Mouse (Mus musculus): ENCODE measurements around the gene Cd40.

The Cd40 gene

DNA sequence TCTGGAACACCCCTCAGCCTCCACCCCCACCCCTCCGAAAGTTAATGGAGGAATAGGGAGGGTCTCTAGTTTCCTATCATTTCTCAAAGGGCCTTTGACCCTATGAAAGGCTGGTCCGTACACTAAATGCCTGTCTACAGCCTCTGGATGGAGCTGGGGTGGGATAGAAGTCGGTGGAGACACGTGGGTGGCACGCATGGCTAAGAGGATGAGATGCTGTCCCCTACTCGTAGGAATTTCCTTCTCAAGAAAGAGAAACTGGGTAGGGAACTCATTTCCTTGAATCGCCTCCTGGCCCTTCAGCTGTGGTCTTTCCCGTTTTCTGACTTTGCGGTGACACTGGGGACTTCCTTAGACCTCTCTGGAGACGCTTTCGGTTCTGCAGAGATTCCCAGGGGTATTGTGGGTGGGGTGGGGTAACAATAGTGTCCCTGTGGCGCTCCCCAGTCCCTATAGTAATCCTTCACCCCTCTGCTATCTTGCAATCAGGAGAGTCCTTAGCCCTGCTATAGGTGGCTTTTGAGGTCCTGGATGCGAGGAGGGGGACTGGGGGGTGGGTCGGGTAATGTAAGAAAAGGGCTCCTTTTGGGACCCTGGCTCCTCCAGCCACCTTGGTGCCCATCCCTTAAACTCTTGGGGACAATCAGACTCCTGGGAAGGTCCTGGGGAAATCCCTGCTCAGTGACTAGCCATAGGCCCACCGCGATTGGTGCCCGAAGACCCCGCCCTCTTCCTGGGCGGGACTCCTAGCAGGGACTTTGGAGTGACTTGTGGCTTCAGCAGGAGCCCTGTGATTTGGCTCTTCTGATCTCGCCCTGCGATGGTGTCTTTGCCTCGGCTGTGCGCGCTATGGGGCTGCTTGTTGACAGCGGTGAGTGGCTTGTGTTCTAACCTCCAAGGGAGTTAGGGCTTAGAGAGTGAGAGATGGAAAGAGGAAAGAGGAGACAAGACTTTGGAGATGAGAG lies at the start of gene Cd40:
TSS of gene Cd40 (plus strand) at position 740 of the 965 bp plus-strand sequence.
- peak; percentile 73 to 85 for DNase-seq (ENCODE audit: inconsistent age in 2 of 2, low spot score in 1 of 2)

DNA sequence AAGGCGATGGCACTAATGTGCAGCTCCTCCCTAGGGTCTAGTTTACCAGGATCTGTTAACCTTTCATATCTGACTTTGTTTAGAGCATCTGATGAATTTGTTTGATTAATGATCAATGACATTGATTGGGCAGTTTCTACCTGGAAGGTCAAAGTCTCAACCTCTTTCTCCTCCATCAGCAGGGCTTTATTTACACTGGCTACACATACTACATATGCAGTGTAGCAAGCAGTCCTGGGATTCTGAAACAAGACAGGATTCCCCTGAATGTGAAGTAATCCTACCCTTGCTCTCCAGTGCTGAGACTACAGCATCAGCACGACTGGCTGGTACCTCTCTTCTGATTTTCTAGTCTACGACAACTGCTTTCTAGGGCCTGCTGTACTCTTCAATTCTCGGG lies 48.6 kb upstream of the Cd40 start:
- no peak for DNase-seq (ENCODE audit: inconsistent age in 2 of 2, low spot score in 1 of 2)

DNA sequence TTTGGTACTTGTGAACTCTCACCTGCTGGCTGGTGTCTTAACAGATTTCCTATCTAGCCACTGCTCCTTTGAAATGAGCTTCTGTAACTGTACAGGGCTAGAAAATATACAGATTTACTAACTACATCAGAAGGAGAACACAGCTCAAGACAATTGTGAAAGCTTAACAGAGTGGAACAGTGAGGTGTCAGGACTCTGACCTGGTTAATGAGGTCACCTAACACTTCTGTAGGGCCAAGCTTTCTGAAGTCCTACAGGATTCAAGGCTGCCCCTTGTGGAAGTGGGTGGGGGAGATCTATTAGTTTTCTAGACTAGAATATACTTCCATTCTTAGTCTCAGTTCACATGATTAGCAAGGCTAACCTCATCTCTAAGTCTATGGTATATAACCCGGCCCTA lies 47.4 kb upstream of the Cd40 start:
- DNase-seq (ENCODE audit: inconsistent age in 2 of 2, low spot score in 1 of 2) = no peak

DNA sequence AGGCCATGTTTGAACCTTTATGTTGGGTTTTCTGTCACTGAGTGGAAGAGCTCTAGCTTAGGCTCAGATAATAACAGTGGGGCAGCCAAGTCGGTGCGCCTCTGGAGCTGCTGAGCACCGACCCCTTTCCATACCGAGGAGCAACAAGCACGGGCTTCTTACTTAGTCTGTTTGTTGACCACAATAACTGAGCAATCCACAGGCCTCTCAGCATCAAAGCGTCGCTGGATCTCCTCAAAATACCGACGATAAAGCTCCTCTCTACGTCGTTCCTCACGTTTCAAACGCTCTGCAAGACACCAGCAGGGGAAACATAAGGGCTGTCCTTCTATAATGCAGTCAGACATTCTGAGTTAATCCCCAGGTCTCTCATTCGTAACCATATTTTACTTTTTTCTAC lies 46.3 kb upstream of the Cd40 start:
- no peak for DNase-seq (ENCODE audit: inconsistent age in 2 of 2, low spot score in 1 of 2)

DNA sequence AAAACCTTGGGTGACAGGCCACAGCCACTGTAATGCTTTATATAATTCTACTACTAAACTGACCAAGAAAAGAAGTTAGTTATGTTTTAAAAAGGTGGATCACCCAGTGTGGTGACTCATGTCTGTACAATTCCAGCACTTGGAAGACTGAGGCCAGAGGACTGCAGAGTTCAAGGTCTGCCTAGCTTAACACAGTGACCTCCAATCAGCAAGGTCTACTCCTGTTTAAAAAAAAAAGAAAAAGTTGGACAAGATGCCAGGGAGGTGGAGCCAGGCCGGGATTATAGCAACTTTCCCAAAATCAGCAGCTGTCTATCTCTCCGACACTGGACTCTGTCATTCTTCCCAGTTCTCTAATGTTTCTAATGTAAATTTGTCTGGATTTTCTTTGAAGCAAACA lies 45.8 kb upstream of the Cd40 start:
- peak; percentile 66 to 90 for DNase-seq (ENCODE audit: inconsistent age in 2 of 2, low spot score in 1 of 2)

- peak; percentile 81 to 86 for DNase-seq (ENCODE audit: inconsistent age in 2 of 2, low spot score in 1 of 2)
Observed at GRCm38 (mm10) chr2:165010351-165010750, 45.1 kb upstream of the Cd40 start.

GRCm38 (mm10) chr2:165014935-165015334 lies 40.5 kb upstream of the Cd40 start:
- peak in 1 of 2 experiments; percentile 63 for DNase-seq (ENCODE audit: inconsistent age in 2 of 2, low spot score in 1 of 2)

DNA sequence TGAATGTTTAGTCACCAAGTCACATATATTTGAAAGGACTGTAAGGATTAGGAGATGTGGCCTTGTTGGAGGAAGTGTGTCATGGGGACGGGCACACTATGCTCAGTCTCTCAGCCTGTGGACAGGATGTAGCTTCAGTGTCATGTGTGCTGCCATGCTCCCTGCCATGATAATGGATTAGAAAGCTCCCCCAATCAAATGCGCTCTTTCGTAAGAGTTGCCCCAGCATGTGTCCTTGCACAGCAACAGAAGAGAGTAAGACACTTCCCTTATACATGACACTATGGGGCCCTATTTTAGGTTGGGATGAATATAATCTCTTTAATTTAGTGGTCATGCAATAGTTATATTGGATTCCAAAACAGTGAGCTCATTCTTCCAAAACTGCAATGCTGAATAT lies 34.9 kb upstream of the Cd40 start:
- DNase-seq (ENCODE audit: inconsistent age in 2 of 2, low spot score in 1 of 2) = no peak

- DNase-seq (ENCODE audit: inconsistent age in 2 of 2, low spot score in 1 of 2) = no peak
Observed at GRCm38 (mm10) chr2:165027163-165027562, 28.3 kb upstream of the Cd40 start.

GRCm38 (mm10) chr2:165032533-165032932 lies 22.9 kb upstream of the Cd40 start:
- DNase-seq (ENCODE audit: inconsistent age in 2 of 2, low spot score in 1 of 2) = peak in 1 of 2 experiments; percentile 51

DNA sequence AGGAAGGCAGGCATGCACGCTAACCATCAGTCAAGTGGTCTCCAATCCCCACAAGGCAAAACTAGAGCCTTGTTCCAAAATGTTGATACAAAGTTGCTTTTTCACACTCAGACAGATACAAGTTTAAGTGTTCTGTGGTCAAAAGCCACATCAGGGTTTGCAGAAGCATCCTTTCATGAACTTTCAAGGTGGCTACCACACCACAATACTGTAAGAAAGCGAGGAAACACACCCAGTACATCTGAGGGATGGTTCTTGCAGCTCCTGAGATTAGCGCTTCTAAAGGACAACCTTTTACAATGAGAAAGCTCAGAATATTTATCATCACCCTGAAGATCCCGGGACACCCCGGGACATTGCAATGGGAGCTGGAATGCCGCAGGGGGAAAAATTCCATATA lies 22.1 kb upstream of the Cd40 start:
- DNase-seq (ENCODE audit: inconsistent age in 2 of 2, low spot score in 1 of 2) = no peak

DNA sequence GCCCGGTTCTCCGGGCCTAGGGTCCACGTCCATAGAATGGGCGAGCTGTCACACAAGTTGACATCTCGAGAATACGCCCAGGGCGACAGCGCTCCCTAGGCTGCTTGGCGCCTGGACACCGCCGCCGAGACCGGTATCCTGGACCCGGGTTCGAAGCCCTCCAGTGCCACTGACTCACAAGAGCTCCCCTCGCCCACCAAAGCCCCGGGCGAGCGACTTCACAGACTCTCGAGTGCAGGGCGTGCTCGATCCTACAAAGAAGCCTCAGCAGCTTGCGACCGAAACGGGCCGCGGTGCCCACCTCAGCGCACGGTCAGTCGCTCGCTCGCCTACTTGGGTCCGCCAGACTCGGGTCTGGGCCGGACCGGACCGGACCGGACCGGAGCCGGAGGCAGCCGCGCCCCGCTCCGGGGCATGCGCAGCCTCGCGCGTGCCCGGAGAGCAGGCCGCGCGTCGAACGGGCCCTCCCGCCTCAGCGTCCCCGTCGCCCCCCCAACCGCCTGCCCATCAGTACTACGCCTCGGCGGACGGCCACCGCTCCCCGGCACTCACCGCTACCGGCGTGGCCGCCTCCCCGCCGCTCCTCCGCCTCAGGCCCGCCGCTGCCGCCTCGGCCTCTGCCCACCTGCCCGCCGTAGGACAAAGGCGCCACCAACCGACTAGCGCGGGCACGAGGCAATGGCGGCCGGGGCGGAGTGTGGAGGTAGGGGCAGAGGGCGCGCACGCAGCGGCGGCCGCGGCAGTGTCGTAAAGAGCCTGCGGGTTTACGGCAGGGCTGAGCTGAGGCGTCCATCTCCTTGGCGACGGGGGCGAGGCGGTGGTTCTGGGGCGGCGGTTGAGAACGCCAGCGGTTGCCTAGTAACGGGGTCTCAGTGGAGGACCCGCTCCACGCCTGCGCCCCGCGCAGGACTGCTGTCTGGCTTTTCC lies 21.0 kb upstream of the Cd40 start, which contains the start of gene Ncoa5:
TSS of gene Ncoa5 (minus strand) at position 737 of the 927 bp plus-strand sequence.
- peak; percentile 98 to 99 for DNase-seq (ENCODE audit: inconsistent age in 2 of 2, low spot score in 1 of 2)

- DNase-seq (ENCODE audit: inconsistent age in 2 of 2, low spot score in 1 of 2) = no peak
Observed at GRCm38 (mm10) chr2:165035058-165035431, 20.4 kb upstream of the Cd40 start.

- peak in 1 of 2 experiments; percentile 13 for DNase-seq (ENCODE audit: inconsistent age in 2 of 2, low spot score in 1 of 2)
Observed at GRCm38 (mm10) chr2:165037415-165037814, 18.0 kb upstream of the Cd40 start.

DNA sequence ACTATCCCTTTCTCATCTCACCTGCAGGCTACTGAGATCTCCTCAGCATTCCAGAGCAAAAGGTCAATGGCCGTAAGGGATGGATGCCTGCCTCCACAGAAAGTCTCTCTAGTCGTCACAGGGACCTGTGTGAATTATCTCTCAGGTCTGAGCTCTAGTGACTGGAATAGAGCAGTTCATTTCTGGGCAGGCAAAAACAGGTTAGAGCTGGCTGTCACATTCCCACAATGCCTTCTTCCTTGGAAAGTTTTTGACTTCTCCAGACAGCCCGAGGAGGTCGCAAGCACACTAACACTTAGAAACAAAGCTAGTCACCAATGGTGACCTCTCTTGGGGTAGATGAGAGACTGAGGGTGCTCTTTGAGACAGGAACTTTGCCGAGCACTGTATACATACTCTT lies 13.3 kb upstream of the Cd40 start:
- DNase-seq (ENCODE audit: inconsistent age in 2 of 2, low spot score in 1 of 2) = no peak

GRCm38 (mm10) chr2:165043090-165043636 lies 12.3 kb upstream of the Cd40 start:
- peak in 1 of 2 experiments; percentile 25 for DNase-seq (ENCODE audit: inconsistent age in 2 of 2, low spot score in 1 of 2)

DNA sequence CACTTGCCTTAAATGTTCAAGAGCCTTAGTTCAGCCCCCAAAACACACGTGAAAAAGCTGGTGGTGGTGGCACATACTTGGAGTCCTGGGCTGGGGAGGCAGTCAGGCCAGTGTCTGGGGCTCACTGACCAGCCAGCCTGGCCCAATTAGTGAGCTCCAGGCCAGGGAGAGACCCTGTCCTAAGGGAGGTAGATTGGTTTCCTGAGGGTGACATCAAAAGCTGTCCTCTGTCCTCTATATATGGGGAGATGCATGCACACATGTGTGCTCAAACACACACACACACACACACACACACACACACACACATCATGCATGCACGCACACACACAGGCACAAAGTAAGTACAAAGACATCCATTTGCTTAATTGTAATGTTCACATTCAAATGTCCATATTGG lies 11.7 kb upstream of the Cd40 start:
- DNase-seq (ENCODE audit: inconsistent age in 2 of 2, low spot score in 1 of 2) = no peak

DNA sequence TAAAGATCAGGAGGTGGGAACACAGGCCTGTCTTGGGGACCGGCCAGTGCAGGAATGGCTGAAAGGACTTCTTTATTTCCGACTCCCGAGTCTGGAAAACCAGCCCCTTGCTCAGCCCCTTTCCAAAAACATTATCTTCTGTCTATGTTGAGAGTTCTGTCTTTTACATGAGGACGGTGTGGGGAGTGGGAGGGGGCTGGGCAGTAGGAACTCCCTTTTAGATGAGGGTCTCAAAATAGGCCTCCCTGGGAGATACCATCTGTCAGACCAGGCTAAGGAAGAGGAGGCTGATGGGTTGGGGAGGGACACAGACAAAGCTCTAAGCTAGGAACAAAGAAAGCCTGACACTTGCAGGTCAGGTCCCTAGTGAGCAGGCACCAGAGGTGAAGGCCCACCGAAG lies 6.4 kb upstream of the Cd40 start:
- no peak for DNase-seq (ENCODE audit: inconsistent age in 2 of 2, low spot score in 1 of 2)

DNA sequence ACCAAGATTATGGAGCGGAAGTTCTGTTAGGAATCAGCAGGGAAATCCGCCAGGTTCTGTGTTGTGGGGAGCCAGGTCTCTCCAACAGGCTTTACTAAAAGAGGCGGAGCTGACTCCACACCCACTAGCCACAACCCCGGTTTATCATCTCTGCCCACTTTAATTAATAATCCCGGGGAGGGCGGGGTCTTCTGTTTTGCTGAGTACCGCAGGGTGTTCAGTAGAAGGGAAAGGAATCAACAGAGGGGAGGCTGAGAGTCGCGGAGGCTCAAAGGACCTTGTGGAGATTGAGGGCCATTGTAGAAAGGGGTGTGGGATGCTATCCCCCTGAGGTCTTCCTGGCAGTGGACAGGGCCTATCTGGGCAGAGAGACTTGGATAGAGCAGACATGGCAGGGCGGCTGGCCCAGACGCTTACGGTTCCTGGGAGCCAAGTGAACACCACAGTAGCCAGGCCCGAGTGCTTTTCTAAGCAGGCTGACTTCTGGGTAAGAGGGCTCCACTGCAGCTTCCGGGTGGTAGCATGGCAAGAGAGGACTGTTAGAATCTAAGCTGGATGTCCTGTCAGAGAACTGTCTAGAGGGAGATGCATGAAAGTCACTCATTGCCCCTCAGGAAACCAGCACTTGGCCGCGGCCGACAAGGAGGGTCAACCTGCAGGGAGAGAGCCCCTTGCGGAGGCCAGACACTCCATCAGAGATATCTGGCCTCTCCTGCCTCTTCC lies 4.4 kb upstream of the Cd40 start:
- no peak for DNase-seq (ENCODE audit: inconsistent age in 2 of 2, low spot score in 1 of 2)

DNA sequence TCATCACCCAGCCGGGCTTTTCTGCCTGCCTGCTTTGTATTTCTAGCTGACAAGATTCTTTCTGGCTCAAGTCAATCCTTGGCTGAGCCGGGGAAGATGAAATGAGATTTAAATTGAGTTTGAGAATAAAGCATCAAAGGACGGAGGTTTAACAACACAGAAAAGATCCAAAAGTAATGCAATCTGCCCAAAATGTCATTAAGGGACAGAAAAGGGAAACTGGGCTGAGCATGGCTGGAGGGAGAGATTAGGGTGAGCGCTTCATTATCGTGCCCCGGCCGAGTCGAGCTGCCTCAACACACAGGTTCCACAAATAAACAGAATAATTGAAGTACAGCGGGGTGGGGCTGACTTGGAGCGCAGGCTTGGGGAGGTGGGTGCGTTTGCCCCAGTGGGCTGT lies 3.9 kb upstream of the Cd40 start:
- no peak for DNase-seq (ENCODE audit: inconsistent age in 2 of 2, low spot score in 1 of 2)

GRCm38 (mm10) chr2:165055905-165056304 lies 478 bp downstream of the Cd40 start:
- peak in 1 of 2 experiments; percentile 43 for DNase-seq (ENCODE audit: inconsistent age in 2 of 2, low spot score in 1 of 2)
